Mouse (Mus musculus) limb, embryonic 12.5 days (tissue): ENCODE results near the gene Elobl. TPM values are rescaled to one million over a fixed set of nuclear protein-coding genes. Genes with fewer than 3 reads are reported as not detected.

Experiments
- ATAC-seq: fragments of 200-750 bp; cut with Nextera tagmentation; 2 replicates; pipeline ENCODE4 v1.8.0; 2017; ENCODE audit warnings: low read depth, moderate TSS enrichment; ENCODE audit not compliant: insufficient number of reproducible peaks, insufficient read depth, low FRiP score, low TSS enrichment
- H3K27ac ChIP-seq: fragments of 300-500 bp; sonication (generic); 2 replicates; pipeline ENCODE4 v1.5.1; 2016; ENCODE audit warnings: mild to moderate bottlenecking, moderate library complexity
- H3K27me3 ChIP-seq: fragments of 300-500 bp; sonication (generic); 2 replicates; pipeline ENCODE4 v1.6.1; 2016; ENCODE audit warnings: mild to moderate bottlenecking, moderate library complexity
- H3K36me3 ChIP-seq: fragments of 300-500 bp; sonication (generic); 2 replicates; pipeline ENCODE4 v1.6.1; 2016; ENCODE audit warnings: mild to moderate bottlenecking, moderate library complexity
- H3K4me1 ChIP-seq: fragments of 300-500 bp; sonication (generic); replicated peaks from 2 replicates; pipeline ENCODE4 v1.6.1; 2016
- H3K4me2 ChIP-seq: fragments of 300-500 bp; sonication (generic); 2 replicates; pipeline ENCODE4 v1.6.1; 2016; ENCODE audit warnings: mild to moderate bottlenecking, moderate library complexity
- H3K4me3 ChIP-seq: fragments of 300-500 bp; sonication (generic); replicated peaks from 2 replicates; pipeline ENCODE4 v1.5.1; 2016; ENCODE audit warnings: mild to moderate bottlenecking
- H3K9ac ChIP-seq: fragments of 300-500 bp; sonication (generic); replicated peaks from 2 replicates; pipeline ENCODE4 v1.6.1; 2016; ENCODE audit warnings: mild to moderate bottlenecking, moderate library complexity
- H3K9me3 ChIP-seq: fragments of 300-500 bp; sonication (generic); 2 replicates; pipeline ENCODE4 v1.6.1; 2016; ENCODE audit warnings: mild to moderate bottlenecking, moderate library complexity
- WGBS: fragments of 180-500 bp; shearing (Covaris S2); methylation state at CpG from one replicate; pipeline ENCODE4 v1.1.7; 2016; 5-methylcytosine and 5-hydroxymethylcytosine counted together
- polyA plus RNA-seq: library from polyadenylated mRNA; unstranded; fragments of >200 nt; fragmentation: Nextera tagmentation; extraction: Ambion mirVana; gene quantifications from 2 replicates; pipeline ENCODE4 v1.2.1, GENCODE M21; 2016

The Elobl gene
- polyA plus RNA-seq = not detected in 2 replicates

GRCm38 (mm10) chr11:88966881-88967361 is at the start of gene Elobl:
Gene Elobl (minus strand): TSS chr11:88966931.
- H3K4me1 ChIP-seq = no peaks in the 10 kb centered on the region
- no peaks in the 10 kb centered on the region for H3K36me3 ChIP-seq
- no peaks in the 10 kb centered on the region for H3K27me3 ChIP-seq
- WGBS = 83% methylated on average over 2 of the region's 3 CpGs
- H3K4me2 ChIP-seq = no peak within 1 kb of the TSS
- H3K9me3 ChIP-seq = no peaks in the 10 kb centered on the region
- no peak within 1 kb of the TSS for H3K9ac ChIP-seq
- no peak within 1 kb of the TSS for H3K4me3 ChIP-seq
- H3K27ac ChIP-seq = no peak within 1 kb of the TSS
- ATAC-seq = no peak

- WGBS = 78% methylated on average over 5 of the region's 5 CpGs
Measured at GRCm38 (mm10) chr11:89012241-89012640, 45.5 kb upstream of the Elobl start.

GRCm38 (mm10) chr11:89009496-89009895 is 42.8 kb upstream of the Elobl start:
- no peak overlapping the region for H3K4me2 ChIP-seq
- WGBS = 80% methylated on average over 7 of the region's 7 CpGs
- H3K27ac ChIP-seq = no peak overlapping the region
- no peaks in the 10 kb centered on the region for H3K27me3 ChIP-seq
- H3K4me3 ChIP-seq = no peak overlapping the region
- ATAC-seq = no peak
- H3K4me1 ChIP-seq = no peaks in the 10 kb centered on the region
- H3K9me3 ChIP-seq = no peaks in the 10 kb centered on the region
- no peaks in the 10 kb centered on the region for H3K36me3 ChIP-seq
- no peak overlapping the region for H3K9ac ChIP-seq

More at GRCm38 (mm10) chr11:89012241-89012640, 45.5 kb upstream of the Elobl start:
- ATAC-seq = no peak
- Histone ChIP-seq H3K9ac (no peak overlapping the region), H3K4me3 (no peak overlapping the region), H3K27me3 (no peaks in the 10 kb centered on the region), H3K36me3 (no peaks in the 10 kb centered on the region), H3K4me2 (no peak overlapping the region), H3K4me1 (no peaks in the 10 kb centered on the region), H3K9me3 (no peaks in the 10 kb centered on the region), H3K27ac (no peak overlapping the region)

GRCm38 (mm10) chr11:89009066-89009465 is 42.3 kb upstream of the Elobl start:
- Histone ChIP-seq H3K27ac (no peak overlapping the region), H3K4me1 (no peaks in the 10 kb centered on the region), H3K36me3 (no peaks in the 10 kb centered on the region), H3K9me3 (no peaks in the 10 kb centered on the region), H3K4me3 (no peak overlapping the region), H3K4me2 (no peak overlapping the region), H3K27me3 (no peaks in the 10 kb centered on the region), H3K9ac (no peak overlapping the region)
- no peak for ATAC-seq
- 87% methylated on average over 9 of the region's 9 CpGs for WGBS

- Histone ChIP-seq H3K4me1 (no peaks in the 10 kb centered on the region), H3K27ac (no peak overlapping the region), H3K9ac (no peak overlapping the region), H3K9me3 (no peaks in the 10 kb centered on the region), H3K36me3 (no peaks in the 10 kb centered on the region), H3K4me2 (no peak overlapping the region), H3K4me3 (no peak overlapping the region), H3K27me3 (no peaks in the 10 kb centered on the region)
- no peak for ATAC-seq
- 85% methylated on average over 3 of the region's 3 CpGs for WGBS
Measured at GRCm38 (mm10) chr11:89007582-89007981, 40.9 kb upstream of the Elobl start.

GRCm38 (mm10) chr11:89006404-89006803 is 39.7 kb upstream of the Elobl start:
- H3K4me1 ChIP-seq = no peaks in the 10 kb centered on the region
- no peaks in the 10 kb centered on the region for H3K36me3 ChIP-seq
- no peak overlapping the region for H3K27ac ChIP-seq
- H3K4me3 ChIP-seq = no peak overlapping the region
- 0 out of 2 replicates have a peak, but pooled peaks cover 1% of the 10 kb centered on the region for H3K27me3 ChIP-seq
- H3K9ac ChIP-seq = no peak overlapping the region
- ATAC-seq = no peak
- H3K4me2 ChIP-seq = no peak overlapping the region
- no peaks in the 10 kb centered on the region for H3K9me3 ChIP-seq

GRCm38 (mm10) chr11:89005473-89005872 is 38.7 kb upstream of the Elobl start:
- no peak overlapping the region for H3K9ac ChIP-seq
- H3K4me3 ChIP-seq = no peak overlapping the region
- no peak overlapping the region for H3K4me2 ChIP-seq
- peaks cover 8% of the 10 kb centered on the region for H3K27me3 ChIP-seq
- H3K4me1 ChIP-seq = no peaks in the 10 kb centered on the region
- no peaks in the 10 kb centered on the region for H3K36me3 ChIP-seq
- H3K9me3 ChIP-seq = no peaks in the 10 kb centered on the region
- no peak overlapping the region for H3K27ac ChIP-seq
- 58% methylated on average over 5 of the region's 5 CpGs for WGBS
- ATAC-seq = no peak

- ATAC-seq = no peak
- H3K4me2 ChIP-seq = no peak overlapping the region
- 66% methylated on average over 4 of the region's 4 CpGs for WGBS
- peaks cover 25% of the 10 kb centered on the region for H3K27me3 ChIP-seq
- H3K9me3 ChIP-seq = no peaks in the 10 kb centered on the region
- H3K27ac ChIP-seq = no peak overlapping the region
- 0 out of 2 replicates have a peak, but pooled peaks cover 3% of the 10 kb centered on the region for H3K4me1 ChIP-seq
- no peak overlapping the region for H3K4me3 ChIP-seq
- no peaks in the 10 kb centered on the region for H3K36me3 ChIP-seq
- no peak overlapping the region for H3K9ac ChIP-seq
Measured at GRCm38 (mm10) chr11:89003726-89004125, 37.0 kb upstream of the Elobl start.

- Histone ChIP-seq H3K9ac (no peak overlapping the region), H3K36me3 (no peaks in the 10 kb centered on the region), H3K9me3 (no peaks in the 10 kb centered on the region), H3K4me3 (no peak overlapping the region), H3K27me3 (peaks cover 32% of the 10 kb centered on the region), H3K4me1 (0 out of 2 replicates have a peak, but pooled peaks cover 3% of the 10 kb centered on the region), H3K27ac (no peak overlapping the region), H3K4me2 (no peak overlapping the region)
- ATAC-seq = no peak
- WGBS = 25% methylated on average over 6 of the region's 6 CpGs
Measured at GRCm38 (mm10) chr11:89003078-89003477, 36.3 kb upstream of the Elobl start.

- 88% methylated on average over 5 of the region's 5 CpGs for WGBS
- no peak for ATAC-seq
- H3K27me3 ChIP-seq = peaks cover 34% of the 10 kb centered on the region
Measured at GRCm38 (mm10) chr11:89002621-89003020, 35.9 kb upstream of the Elobl start.

GRCm38 (mm10) chr11:89002068-89002467 is 35.3 kb upstream of the Elobl start:
- Histone ChIP-seq H3K36me3 (no peaks in the 10 kb centered on the region), H3K9me3 (no peaks in the 10 kb centered on the region), H3K4me3 (no peak overlapping the region), H3K4me2 (no peak overlapping the region), H3K27me3 (peaks cover 34% of the 10 kb centered on the region), H3K4me1 (0 out of 2 replicates have a peak, but pooled peaks cover 3% of the 10 kb centered on the region), H3K27ac (no peak overlapping the region), H3K9ac (no peak overlapping the region)
- 88% methylated on average over 5 of the region's 5 CpGs for WGBS
- no peak for ATAC-seq

More at GRCm38 (mm10) chr11:89002621-89003020, 35.9 kb upstream of the Elobl start:
- Histone ChIP-seq H3K4me1 (0 out of 2 replicates have a peak, but pooled peaks cover 3% of the 10 kb centered on the region), H3K4me2 (no peak overlapping the region), H3K4me3 (no peak overlapping the region), H3K9ac (no peak overlapping the region), H3K36me3 (no peaks in the 10 kb centered on the region), H3K27ac (no peak overlapping the region), H3K9me3 (no peaks in the 10 kb centered on the region)

- no peak for ATAC-seq
- Histone ChIP-seq H3K4me3 (no peak overlapping the region), H3K27me3 (peaks cover 34% of the 10 kb centered on the region), H3K27ac (no peak overlapping the region), H3K9ac (no peak overlapping the region), H3K9me3 (no peaks in the 10 kb centered on the region), H3K36me3 (no peaks in the 10 kb centered on the region), H3K4me1 (0 out of 2 replicates have a peak, but pooled peaks cover 3% of the 10 kb centered on the region), H3K4me2 (no peak overlapping the region)
- 90% methylated on average over 7 of the region's 7 CpGs for WGBS
Measured at GRCm38 (mm10) chr11:89001569-89001968, 34.8 kb upstream of the Elobl start.
